Mouse (Mus musculus) skeletal muscle tissue, adult 2 months (tissue): Measurements from ENCODE around the gene Dpagt1.

ENCODE experiments used
- DNase-seq: peaks from one replicate; pipeline ENCODE4 v3.0.0-alpha.2; 2012; ENCODE audit warnings: low read depth, low spot score

Dpagt1 gene

GRCm38 (mm10) chr9:44378153-44378730, 52.4 kb downstream of the Dpagt1 start:
- no peak for DNase-seq

GRCm38 (mm10) chr9:44379054-44379834, 53.4 kb downstream of the Dpagt1 start, which contains the start of gene Hyou1:
Gene Hyou1, plus strand, starts transcription at chr9:44379490.
- DNase-seq = peak; percentile 97

GRCm38 (mm10) chr9:44379862-44380261, 54.0 kb downstream of the Dpagt1 start:
- DNase-seq = no peak
